Mouse (Mus musculus) heart, embryonic 14.5 days (tissue): ENCODE measurements around the gene Mical1. TPM values are rescaled to one million over a fixed set of nuclear protein-coding genes. Genes with fewer than 3 reads are reported as not detected.
A peak's percentile ranks its signal among the peaks of the same experiment; 100 is the strongest.

Source experiments
- ATAC-seq: fragments of 200-750 bp; cut with Nextera tagmentation; 2 replicates; pipeline ENCODE4 v1.8.0; 2017; ENCODE audit warnings: low read depth, moderate TSS enrichment; ENCODE audit not compliant: insufficient number of reproducible peaks, insufficient read depth, low FRiP score
- H3K27ac ChIP-seq, 2 experiments: fragments of 200-500 bp in 1 of 2; fragments of 300-500 bp in 1 of 2; sonication (generic) in 1 of 2; replicated peaks in 1 of 2; 2 replicates each; pipeline ENCODE4 v1.5.1; 2012 to 2014; ENCODE audit warnings: low read depth in 2 of 2, low read length in 2 of 2, control low read depth in 1 of 2, mild to moderate bottlenecking in 1 of 2, mixed read lengths in 1 of 2; ENCODE audit not compliant: control insufficient read depth in 1 of 2, insufficient read depth in 1 of 2
- H3K27me3 ChIP-seq: fragments of 300-500 bp; sonication (generic); 2 replicates; pipeline ENCODE4 v1.6.1; 2014; ENCODE audit warnings: mild to moderate bottlenecking, low read length, control low read depth; ENCODE audit not compliant: control insufficient read depth, insufficient read depth
- H3K36me3 ChIP-seq: fragments of 300-500 bp; sonication (generic); 2 replicates; pipeline ENCODE4 v1.6.1; 2014; ENCODE audit warnings: mild to moderate bottlenecking, control low read depth, low read length, mixed read lengths; ENCODE audit not compliant: control insufficient read depth, insufficient read depth
- H3K4me1 ChIP-seq, 2 experiments: fragments of 200-500 bp in 1 of 2; fragments of 300-500 bp in 1 of 2; sonication (generic) in 1 of 2; 2 replicates each; pipeline ENCODE4 v1.6.1; 2012 to 2014; ENCODE audit warnings: low read length in 2 of 2, control low read depth in 1 of 2, mixed read lengths in 1 of 2; ENCODE audit not compliant: control insufficient read depth in 2 of 2, insufficient read depth in 2 of 2
- H3K4me2 ChIP-seq: fragments of 300-500 bp; sonication (generic); 2 replicates; pipeline ENCODE4 v1.6.1; 2014; ENCODE audit warnings: mild to moderate bottlenecking, low read length
- H3K4me3 ChIP-seq, 2 experiments: fragments of 200-500 bp in 1 of 2; fragments of 300-500 bp in 1 of 2; sonication (generic) in 1 of 2; 2 replicates each; pipeline ENCODE4 v1.5.1; 2012 to 2014; ENCODE audit warnings: low read length in 2 of 2, mild to moderate bottlenecking in 2 of 2, control low read depth in 1 of 2, low read depth in 1 of 2, moderate library complexity in 1 of 2; ENCODE audit not compliant: control insufficient read depth in 1 of 2, insufficient read depth in 1 of 2
- H3K9ac ChIP-seq: fragments of 300-500 bp; sonication (generic); 2 replicates; pipeline ENCODE4 v1.6.1; 2014; ENCODE audit warnings: mild to moderate bottlenecking, low read length
- H3K9me3 ChIP-seq: fragments of 300-500 bp; sonication (generic); 2 replicates; pipeline ENCODE4 v1.6.1; 2016; ENCODE audit warnings: low read length, control low read depth; ENCODE audit not compliant: control insufficient read depth
- WGBS: fragments of 180-500 bp; shearing (Covaris S2); extraction: QIAGEN DNeasy Blood & Tissue Kit; methylation state at CpG from one replicate; pipeline ENCODE4 v1.1.7; 2014; 5-methylcytosine and 5-hydroxymethylcytosine counted together
- polyA plus RNA-seq: library from polyadenylated mRNA; unstranded; fragments of >200 nt; fragmentation: Nextera tagmentation; extraction: Ambion mirVana; gene quantifications from 2 replicates; pipeline ENCODE4 v1.2.1, GENCODE M21; 2014

Mical1 gene
- polyA plus RNA-seq, 1 experiment from 2014 or later: 32.1 TPM

DNA sequence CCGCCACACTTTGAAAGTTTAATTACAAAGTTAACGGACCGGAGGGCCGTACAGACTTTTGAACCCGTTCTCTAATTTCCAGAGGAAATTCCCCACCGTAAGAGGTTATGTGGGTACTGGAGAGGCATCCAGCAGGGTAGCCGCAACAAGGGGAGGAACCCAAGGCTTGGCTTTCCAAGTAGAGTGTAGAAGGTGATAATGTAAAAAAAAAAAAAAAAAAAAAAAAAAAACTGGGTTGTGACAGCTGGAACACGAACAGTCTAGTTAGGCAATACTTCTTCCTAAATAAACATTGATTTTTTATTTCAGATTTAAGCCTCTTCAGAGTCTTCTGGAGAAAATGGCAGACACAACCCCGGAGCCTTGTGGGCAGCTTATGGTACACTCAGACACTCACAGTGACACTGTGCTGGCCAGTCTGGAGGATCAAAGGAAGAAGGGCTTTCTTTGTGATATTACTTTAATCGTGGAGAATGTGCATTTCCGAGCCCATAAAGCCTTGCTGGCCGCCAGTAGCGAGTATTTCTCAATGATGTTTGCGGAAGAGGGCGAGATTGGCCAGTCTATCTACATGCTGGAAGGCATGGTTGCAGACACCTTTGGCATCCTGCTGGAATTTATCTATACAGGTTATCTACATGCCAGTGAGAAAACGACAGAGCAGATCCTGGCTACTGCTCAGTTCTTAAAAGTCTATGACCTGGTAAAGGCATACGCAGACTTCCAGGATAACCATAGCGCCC is 25.2 kb upstream of the Mical1 start:
- 53% methylated on average over 18 of the region's 18 CpGs for WGBS
- Histone ChIP-seq H3K4me1 (peaks cover 8 to 14% of the 10 kb centered on the region in 2 experiments), H3K4me2 (peak overlapping the region; percentile 68), H3K9me3 (no peaks in the 10 kb centered on the region), H3K36me3 (peaks cover 29% of the 10 kb centered on the region), H3K27me3 (no peaks in the 10 kb centered on the region), H3K27ac (peak overlapping the region; percentile 44 to 72; a peak in 1 of 4 replicates), H3K4me3 (peak overlapping the region; percentile 80 to 87), H3K9ac (peak overlapping the region; percentile 92)
- ATAC-seq: no peak

DNA sequence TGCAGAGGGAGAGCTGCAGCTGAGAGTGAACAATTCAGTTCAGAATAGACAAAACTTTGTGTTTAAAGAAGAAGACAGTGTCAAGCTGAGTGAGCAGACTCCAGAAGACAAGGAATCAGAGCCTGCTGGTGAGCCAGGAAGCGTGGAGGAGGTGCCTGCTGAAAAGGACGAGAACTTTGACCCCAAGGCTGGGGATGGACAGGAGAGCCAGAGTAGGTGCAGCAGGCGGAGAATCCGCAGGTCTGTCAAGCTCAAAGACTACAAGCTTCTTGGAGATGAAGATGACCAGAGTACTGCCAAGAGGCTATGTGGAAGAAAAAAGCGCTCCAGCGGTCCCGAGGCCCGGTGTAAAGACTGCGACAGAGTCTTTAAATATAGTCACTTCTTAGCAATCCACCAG is 24.5 kb upstream of the Mical1 start:
- no peak overlapping the region for H3K9ac ChIP-seq
- no peak for ATAC-seq
- H3K36me3 ChIP-seq: peaks cover 36% of the 10 kb centered on the region
- no peak overlapping the region for H3K4me2 ChIP-seq
- H3K27ac ChIP-seq: no peak overlapping the region
- H3K27me3 ChIP-seq: no peaks in the 10 kb centered on the region
- H3K9me3 ChIP-seq: no peaks in the 10 kb centered on the region
- WGBS: 87% methylated on average over 9 of the region's 9 CpGs
- no peak overlapping the region for H3K4me3 ChIP-seq
- peaks cover 12 to 21% of the 10 kb centered on the region in 2 experiments for H3K4me1 ChIP-seq

DNA sequence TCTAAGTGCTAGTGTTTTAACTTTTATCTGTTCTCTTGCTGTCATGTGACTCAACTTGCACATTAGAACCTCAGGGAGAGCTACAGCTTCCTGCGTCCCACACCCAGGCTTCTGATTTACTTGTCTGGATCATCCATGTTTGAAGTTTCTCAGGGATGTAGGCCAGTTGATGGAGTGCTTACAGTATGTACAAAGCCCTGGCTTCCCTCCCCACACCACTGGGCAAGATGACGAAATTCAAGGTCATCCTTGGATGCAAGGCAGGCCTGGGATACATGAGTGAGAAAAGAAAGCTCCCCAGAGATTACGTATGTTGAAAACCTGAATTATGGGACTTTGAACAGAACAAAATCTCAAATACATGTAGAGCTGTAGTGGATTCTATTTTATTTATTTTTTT is 23.3 kb upstream of the Mical1 start:
- no peaks in the 10 kb centered on the region for H3K9me3 ChIP-seq
- WGBS: 86% methylated on average over 3 of the region's 3 CpGs
- H3K4me1 ChIP-seq: peaks cover 12 to 22% of the 10 kb centered on the region in 2 experiments
- no peak overlapping the region for H3K9ac ChIP-seq
- H3K36me3 ChIP-seq: peaks cover 43% of the 10 kb centered on the region
- no peak overlapping the region for H3K27ac ChIP-seq
- ATAC-seq: no peak
- no peak overlapping the region for H3K4me3 ChIP-seq
- H3K27me3 ChIP-seq: no peaks in the 10 kb centered on the region
- H3K4me2 ChIP-seq: no peak overlapping the region

DNA sequence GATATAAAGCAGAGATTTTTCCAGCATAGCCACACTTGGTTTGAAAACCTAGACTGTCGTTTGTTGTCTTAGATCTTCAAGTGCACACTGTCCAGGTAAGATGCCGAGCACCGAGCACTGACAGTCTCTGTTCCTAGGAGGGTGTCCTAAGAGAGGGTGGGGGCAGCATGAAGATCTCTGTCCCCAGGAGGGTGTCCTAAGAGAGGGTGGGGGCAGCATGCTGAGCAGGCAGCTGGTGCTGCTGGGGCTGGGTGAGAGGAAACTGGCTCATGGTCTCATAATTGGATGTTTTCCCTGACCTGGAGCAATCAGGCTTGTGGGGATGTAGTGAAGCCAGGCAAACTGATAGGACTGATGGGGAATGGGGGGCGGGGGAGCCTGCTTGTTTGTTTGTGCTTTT is 16.1 kb upstream of the Mical1 start:
- H3K27me3 ChIP-seq: no peaks in the 10 kb centered on the region
- WGBS: 65% methylated on average over 4 of the region's 4 CpGs
- peaks cover 77% of the 10 kb centered on the region for H3K36me3 ChIP-seq
- H3K4me1 ChIP-seq: peaks cover 7 to 21% of the 10 kb centered on the region in 2 experiments
- no peak overlapping the region for H3K27ac ChIP-seq
- no peaks in the 10 kb centered on the region for H3K9me3 ChIP-seq
- no peak overlapping the region for H3K9ac ChIP-seq
- no peak for ATAC-seq
- H3K4me3 ChIP-seq: no peak overlapping the region
- H3K4me2 ChIP-seq: no peak overlapping the region

DNA sequence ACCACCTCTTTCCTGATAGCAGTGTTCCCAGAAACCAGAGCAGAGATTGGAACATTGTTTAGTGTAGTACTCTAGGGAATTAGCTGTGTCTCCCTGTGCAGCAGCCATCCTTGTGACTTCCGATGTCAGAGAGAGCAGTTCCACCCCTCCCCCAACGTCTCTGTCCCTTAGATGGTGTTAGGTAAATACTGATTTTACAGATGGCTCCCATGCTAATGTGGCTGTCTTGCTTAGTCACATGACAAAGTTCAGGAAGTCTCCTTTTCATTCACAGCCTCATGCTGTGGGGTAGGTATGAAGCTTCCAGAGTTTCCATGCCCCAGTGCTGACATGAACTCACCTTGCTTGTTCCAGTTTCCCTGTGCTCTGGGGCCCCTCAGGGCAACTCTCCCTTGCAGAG is 15.6 kb upstream of the Mical1 start:
- Histone ChIP-seq H3K4me3 (no peak overlapping the region), H3K4me1 (peaks cover 7 to 21% of the 10 kb centered on the region in 2 experiments), H3K27ac (no peak overlapping the region), H3K36me3 (peaks cover 75% of the 10 kb centered on the region), H3K4me2 (no peak overlapping the region), H3K9ac (no peak overlapping the region), H3K27me3 (no peaks in the 10 kb centered on the region), H3K9me3 (no peaks in the 10 kb centered on the region)
- WGBS: 13% methylated on average over 2 of the region's 2 CpGs
- ATAC-seq: no peak

DNA sequence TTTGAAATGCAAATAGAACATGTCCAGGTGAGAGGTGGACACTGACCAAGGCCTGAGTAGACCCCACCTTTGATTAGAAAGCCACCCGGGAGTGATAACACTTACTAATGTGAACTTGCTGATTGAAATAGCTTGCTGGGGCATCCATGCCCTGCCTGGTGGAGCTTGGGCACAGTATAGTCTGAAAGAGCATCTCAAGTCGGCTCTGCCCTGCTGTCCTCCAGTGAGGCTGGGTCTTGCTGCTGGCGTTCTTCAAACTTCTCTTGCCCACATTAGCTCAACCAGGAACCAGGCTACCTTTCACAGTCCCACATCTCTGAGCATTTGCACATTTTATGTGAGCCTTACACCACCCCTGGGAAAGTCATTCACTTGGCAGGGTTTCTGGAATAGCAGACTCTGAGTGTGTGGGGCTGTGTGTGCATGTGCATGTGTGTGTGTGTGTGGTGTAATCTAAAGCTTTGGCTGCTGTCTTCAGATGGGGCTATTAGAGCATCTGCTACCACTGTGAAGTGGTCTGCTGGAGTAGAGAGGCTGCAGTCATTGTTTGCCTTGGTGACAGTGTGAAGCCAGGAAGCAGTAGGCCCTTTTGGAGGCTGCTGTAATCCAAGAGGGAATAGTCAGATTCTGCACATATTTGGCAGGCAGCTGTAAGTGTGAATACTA is 14.9 kb upstream of the Mical1 start:
- Histone ChIP-seq H3K36me3 (peaks cover 75% of the 10 kb centered on the region), H3K4me3 (no peak overlapping the region), H3K4me1 (peaks cover 5 to 17% of the 10 kb centered on the region in 2 experiments), H3K27ac (no peak overlapping the region), H3K9me3 (no peaks in the 10 kb centered on the region), H3K27me3 (no peaks in the 10 kb centered on the region), H3K4me2 (no peak overlapping the region), H3K9ac (no peak overlapping the region)
- WGBS: 86% methylated on average over 3 of the region's 3 CpGs
- no peak for ATAC-seq

DNA sequence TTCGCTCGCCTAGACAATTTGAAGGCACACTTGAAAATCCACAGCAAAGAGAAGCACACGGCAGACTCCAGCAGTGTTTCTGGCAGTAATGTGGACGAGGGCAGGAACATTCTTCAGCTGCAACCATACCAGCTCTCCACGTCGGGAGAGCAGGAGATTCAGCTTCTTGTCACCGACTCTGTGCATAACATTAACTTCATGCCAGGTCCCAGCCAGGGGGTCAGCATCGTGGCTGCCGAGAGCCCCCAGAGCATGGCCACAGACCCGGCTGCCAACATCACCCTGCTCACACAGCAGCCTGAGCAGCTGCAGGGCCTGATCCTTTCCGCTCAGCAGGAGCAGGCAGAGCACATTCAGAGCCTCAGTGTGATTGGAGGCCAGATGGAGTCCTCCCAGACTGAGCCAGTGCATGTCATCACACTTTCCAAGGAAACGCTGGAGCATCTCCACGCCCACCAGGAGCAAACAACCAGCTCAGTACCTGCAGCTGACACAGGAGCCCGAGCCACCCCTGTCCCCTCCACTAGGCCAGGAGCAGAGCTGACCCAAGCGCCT is 11.6 kb upstream of the Mical1 start:
- Histone ChIP-seq H3K4me1 (peaks cover 2 to 11% of the 10 kb centered on the region in 2 experiments; a peak in 2 of 4 replicates), H3K4me3 (no peak overlapping the region), H3K36me3 (peaks cover 55% of the 10 kb centered on the region), H3K4me2 (no peak overlapping the region), H3K9me3 (no peaks in the 10 kb centered on the region), H3K9ac (no peak overlapping the region), H3K27ac (no peak overlapping the region), H3K27me3 (no peaks in the 10 kb centered on the region)
- WGBS: 58% methylated on average over 15 of the region's 15 CpGs
- ATAC-seq: no peak
